Mouse (Mus musculus): ENCODE measurements at regions not wholly inside any gene's neighbourhood (a gene's known extent, or its start where the extent isn't known, plus 50 kb on each side); places are given as distances from the start of the nearest gene placed in this dataset.

DNA sequence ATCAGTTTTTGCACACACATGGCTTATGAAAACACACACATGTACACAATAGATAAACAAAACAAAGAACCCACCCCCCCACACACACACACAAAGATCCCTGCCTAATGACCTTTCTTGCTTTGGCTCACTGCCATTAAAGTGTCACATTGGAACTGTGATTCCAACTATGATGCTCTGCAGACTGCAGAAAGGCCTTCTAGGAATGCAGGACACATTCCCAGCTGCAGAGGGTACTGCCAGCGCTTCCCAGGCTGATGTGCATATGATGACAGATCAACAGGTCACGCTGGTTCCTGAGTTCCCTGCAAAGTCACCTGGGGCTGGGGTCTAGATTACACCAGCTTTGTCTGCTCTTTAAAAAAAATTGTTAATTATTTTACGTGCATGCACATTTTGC lies 68.1 kb upstream of the Ppm1j start:
- intact Hi-C loops (cut with DNase I) = loop anchor here (5.0 to 10.0 kb wide), 2 partner anchors 252 to 345 kb away; partner anchors contain the start of gene Wnt2b
- no peak for DNase-seq (ENCODE audit: low spot score in 2 of 2)

GRCm38 (mm10) chr3:104713836-104714631 lies 66.8 kb upstream of the Ppm1j start:
- DNase-seq (ENCODE audit: low spot score in 2 of 2) = peak; percentile 78 to 79
- intact Hi-C loops (cut with DNase I) = loop anchor here (2.0 to 10.0 kb wide), 3 partner anchors 67 to 343 kb away; partner anchors contain the start of genes Fam19a3, Ppm1j and Wnt2b

GRCm38 (mm10) chr3:104714679-104715326 lies 66.1 kb upstream of the Ppm1j start:
- peak; percentile 16 to 42 for DNase-seq (ENCODE audit: low spot score in 2 of 2)
- intact Hi-C loops (cut with DNase I) = loop anchor here (2.0 to 10.0 kb wide), 3 partner anchors 66 to 342 kb away; partner anchors contain the start of genes Fam19a3, Ppm1j and Wnt2b

Measured in left cerebral cortex, postnatal 14 days (tissue).